Mouse (Mus musculus): ENCODE measurements at regions not wholly inside any gene's neighbourhood (a gene's known extent, or its start where the extent isn't known, plus 50 kb on each side); places are given as distances from the start of the nearest gene placed in this dataset.

- no peak for DNase-seq
Observed at GRCm38 (mm10) chr9:13987486-13987885, 160.0 kb downstream of the Fam76b start.

- no peak for DNase-seq
Observed at GRCm38 (mm10) chr9:13988901-13989300, 161.4 kb downstream of the Fam76b start.

- DNase-seq, result no peak
Observed at GRCm38 (mm10) chr9:13990960-13991359, 163.4 kb downstream of the Fam76b start.

DNA sequence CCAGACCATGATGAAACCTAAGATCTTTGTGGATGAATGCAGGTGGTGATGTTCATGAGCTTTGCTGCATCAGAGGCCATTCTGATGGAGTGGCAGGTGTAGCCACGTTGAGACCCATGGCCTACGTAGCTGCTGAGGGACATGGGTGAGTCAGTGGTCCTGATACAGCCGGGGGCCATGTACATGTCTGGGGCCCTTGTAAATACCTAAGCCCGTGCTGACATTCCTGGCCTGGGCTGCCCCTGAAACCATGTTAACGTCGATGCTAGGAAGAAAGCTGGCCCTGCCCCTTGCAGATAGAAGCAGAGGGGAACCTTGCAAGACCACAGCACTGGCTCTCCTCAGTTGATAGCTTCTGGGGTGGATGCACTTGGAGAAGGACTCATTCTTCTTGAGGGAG, 165.2 kb downstream of the Fam76b start:
- no peak for DNase-seq

DNA sequence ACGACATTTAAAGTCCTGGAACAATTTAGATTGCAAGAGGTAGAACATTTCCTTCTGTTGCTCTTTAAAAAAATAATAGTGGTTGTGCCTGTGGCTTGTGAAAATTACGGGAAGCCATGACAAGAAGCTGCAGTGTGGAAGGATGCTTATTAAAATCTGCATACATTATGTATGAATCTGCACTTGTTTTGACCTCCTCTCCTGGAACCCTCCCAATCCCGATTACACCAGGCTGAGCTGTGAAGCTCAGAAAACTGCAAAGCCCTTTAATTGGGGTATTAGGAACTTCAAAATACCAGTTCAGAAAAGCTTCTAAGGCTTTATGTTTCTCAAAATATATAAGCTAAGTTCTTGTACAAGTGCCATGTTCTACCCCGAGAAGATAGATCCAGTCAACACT, 171.8 kb downstream of the Fam76b start:
- DNase-seq, result no peak

DNA sequence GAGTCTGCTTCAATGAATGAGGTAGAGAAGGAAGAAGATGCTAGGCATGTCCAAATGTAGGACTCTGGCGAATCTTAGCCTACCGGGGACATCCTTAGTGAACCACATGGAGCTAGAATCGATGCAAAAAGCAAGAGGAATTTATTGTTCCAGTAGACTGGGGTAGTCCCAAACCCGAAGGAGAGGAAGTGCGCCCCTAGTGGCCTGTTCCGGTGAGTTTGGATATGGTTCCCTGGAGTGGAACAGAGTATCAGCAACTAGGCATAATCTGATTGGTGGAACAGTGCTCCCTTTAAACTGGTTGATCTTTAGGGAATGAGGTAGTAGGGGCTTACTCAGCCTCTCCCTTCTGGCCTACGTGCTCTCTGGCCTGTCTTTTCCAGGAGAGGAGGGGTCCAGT, 174.0 kb downstream of the Fam76b start:
- peak in 1 of 2 experiments; percentile 4 for DNase-seq

GRCm38 (mm10) chr9:14002236-14002635, 174.7 kb downstream of the Fam76b start:
- no peak for DNase-seq

DNA sequence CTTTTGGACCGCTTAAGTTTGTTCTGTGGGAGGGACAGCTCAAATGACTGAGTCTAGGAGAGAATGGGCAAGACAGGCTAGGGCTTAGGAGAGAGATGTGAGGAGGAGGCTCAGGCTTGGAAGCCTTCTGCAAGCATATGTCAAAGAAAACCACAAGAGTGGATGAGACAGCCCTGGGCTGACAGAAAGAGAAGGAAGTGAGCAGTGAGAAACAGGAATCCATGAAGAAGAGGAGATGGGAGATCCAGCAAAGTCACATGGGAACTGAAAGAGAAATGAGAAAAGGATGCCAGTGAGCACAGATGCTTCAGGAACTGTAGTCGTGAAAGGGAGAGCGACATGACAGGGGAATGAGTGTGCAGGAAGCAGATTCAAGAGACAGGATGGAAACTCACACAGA, 175.6 kb downstream of the Fam76b start:
- no peak for DNase-seq

- DNase-seq, result no peak
Observed at GRCm38 (mm10) chr9:14006233-14006984, 178.9 kb downstream of the Fam76b start.

DNA sequence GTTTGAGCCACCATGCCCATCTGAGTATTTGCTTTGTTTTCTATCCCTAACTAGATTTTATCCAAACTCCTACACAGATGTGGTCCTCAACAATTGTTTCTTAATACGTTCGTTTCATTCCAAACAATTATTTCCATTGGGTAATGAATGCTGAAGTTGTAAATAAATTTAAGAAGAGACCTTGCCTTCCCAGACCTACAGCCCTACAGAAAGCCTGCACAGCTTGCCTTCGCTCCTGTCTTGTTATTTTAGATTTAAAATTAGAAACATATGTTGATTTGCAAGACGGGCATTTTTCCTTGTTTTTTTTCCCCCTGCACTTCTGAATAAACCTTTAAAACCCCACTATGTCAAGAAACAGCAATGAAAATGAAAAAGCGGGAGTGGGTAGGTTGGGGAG, 181.9 kb downstream of the Fam76b start:
- DNase-seq, result no peak

GRCm38 (mm10) chr9:14010261-14010949, 182.9 kb downstream of the Fam76b start:
- DNase-seq, result no peak

DNA sequence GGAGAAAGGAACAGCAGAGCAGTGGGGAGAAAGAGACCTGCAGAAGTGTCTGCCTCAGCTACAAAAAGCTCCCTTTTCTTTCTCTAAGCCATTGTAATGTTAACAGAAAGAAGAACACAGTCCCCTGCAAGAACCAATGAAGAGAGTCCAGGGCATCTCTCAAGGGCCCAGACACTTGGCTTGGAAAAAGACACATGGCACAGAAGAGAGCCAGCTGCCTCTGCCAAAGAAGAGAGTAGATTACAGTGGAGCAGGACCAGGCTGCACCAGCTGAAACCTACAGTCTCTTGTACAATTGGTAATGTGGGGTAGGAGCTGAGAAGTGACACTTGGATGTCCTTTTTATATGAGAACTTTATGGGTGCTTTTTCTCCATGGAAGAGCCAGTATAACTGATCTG, 196.7 kb downstream of the Fam76b start:
- no peak for DNase-seq

DNA sequence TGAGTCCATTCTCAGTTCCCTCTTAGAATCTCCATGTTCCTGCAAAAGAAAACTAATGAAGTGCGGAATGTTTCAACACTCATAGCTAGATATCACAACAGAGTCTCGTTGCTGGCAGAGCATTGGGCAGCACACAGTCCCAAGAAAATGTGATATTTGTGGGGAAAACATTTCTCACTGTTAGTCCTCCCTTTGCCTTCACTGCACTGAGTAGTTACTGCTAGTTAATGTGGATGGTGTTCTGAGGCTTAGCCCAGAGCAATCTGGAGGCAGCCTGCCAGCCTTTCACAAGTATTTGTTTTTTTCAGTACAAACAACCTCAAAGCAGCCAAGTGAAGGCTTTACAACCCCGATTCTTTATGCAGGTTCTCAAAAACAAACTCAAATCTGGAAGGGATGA, 197.2 kb downstream of the Fam76b start:
- no peak for DNase-seq

- no peak for DNase-seq
Observed at GRCm38 (mm10) chr9:14028056-14028455, 200.5 kb downstream of the Fam76b start.

DNA sequence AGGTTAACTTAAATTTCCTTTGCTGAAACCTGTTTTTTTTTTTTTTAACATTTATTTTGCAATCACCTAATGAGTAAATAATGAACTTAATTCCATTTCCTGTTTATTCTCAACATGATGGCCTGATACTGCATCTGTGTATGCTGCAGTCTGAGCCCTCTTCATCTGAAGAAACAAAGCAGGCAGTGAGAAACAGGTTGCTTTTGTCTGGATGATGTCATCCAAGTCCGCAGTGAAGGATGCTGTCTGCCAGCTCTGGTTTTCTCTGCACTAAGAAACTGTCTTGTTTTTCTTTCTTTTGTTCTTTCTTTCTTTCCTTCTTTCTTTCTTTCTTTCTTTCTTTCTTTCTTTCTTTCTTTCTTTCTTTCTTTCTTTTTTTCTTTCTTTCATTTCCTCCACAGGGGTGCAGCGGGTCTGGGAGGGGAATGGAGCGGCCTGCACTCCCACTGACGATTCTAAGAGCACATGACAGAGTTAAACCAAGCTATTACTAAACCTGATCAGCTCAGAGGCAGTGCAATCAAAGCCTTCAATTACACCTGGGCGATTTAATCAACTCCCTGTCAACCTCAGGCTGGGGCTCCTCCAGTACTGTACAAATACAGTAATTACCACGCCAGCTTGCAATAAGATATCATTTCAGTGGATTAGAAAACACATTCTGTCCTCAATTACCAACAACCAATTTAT, 204.0 kb downstream of the Fam76b start:
- no peak for DNase-seq

DNA sequence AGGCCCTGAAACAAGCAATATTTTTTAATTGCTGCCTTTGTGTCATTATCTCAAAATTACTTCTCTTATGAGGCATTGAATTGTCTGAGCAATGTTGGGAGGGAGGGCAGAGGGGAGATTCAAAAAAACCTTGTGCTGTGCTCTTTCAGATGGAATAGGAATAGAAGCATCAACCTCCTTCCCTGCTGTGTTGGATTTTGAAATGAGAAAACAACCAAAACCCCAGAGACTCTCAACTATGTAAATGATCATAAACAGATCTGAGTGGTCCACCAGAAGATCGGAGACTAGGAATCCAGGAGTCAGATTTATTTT, 204.5 kb downstream of the Fam76b start:
- no peak for DNase-seq

DNA sequence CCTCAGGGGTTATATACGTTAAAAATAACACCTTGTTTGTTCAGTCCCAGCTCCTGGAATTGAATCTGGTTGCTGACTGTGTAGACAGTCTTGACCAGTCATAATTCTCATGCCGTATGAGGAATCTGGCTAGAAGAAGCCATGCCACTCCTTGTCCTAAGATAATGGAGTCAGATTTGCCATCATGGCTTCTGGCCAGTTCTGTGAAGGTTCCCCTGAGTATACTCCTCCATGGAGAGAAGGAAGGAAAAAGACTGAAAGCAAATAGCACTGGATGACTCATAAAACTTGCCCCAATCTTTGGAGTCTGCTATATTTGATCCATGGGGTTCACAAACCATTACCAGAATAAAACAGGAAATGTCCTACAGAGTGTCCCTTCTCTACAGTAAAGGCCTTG, 208.0 kb downstream of the Fam76b start:
- DNase-seq, result no peak

DNA sequence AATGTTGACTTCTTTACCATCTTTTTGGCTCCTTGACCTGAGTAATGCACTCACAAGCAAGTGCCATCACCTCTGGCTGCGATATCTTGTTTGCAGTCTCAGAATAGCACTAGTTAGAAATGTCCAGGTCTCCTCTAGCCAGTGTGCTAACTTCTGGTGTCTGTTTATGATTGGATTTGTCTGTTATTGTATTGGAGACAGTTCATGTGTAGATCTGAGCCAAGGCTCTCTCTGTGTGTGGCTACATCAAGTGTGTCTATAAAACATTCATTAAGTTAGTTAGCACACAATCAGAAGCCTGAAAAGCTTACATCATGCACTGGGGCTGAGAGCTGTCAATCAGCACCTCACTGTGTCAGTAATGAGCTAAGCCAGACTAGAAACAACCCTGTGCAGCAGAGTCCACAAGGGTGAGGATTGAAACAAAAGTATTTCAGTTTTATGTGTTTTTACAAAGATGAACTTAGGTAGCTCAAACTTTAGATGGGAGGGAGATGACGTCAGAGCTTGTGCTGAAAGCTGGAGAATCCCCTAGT, 214.5 kb downstream of the Fam76b start:
- no peak for DNase-seq

GRCm38 (mm10) chr9:14048224-14048623, 220.7 kb downstream of the Fam76b start:
- DNase-seq, result no peak

DNA sequence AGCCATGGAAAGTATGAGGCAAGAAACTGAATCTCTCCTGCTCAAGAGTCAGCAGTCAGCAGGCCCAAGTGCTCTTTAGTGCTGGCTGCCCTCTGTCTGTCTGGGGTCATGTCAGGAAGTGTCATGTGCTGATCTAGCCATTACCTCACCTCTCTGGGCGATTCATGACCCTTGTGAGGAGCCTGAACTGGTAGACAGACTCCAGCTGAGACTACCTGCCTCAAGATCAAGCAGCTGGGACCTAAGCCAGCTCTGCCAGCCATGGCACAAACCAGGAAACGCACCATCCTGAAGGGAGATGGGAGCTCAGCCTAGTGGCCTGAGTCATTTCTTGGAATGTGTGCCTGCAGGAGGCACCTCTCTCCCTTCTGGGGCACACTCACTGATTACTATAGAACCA, 221.2 kb upstream of the Sesn3 start:
- DNase-seq, result no peak

GRCm38 (mm10) chr9:14056410-14057172, 218.3 kb upstream of the Sesn3 start:
- DNase-seq, result no peak

DNA sequence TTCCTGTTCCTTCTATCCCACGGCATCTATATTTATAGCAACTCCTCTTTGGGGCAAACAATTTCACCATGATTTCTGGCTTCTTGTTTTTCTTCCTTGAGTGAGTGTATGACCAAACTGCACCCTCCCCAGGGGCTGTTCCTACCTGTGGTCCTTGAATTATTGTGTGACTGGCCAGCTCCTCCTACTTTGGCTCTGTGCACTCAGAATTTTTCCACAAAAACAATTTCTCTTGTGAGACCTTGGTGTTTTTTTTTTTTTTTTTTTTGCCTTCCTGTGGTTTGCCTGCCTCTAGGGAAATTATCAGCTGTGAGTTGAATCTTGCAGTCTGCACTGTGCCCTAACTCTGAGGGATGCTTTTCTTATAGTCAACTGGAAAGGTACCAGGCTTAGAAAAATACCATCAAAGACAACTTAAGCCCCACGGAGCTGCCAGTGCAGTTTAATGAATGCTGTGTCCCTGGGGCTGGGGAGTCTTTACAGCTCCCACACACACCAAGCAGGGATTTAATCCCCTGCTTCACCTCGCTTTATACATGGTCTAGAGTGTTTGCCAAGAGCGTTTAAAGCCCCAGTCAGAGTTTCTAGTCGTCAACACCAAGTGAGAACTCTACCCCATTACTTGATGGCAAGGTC, 216.2 kb upstream of the Sesn3 start:
- no peak for DNase-seq

All from spleen, adult 18-20 months (tissue).